Mouse (Mus musculus) kidney, postnatal 0 days (tissue): ENCODE data around the gene Gm47791. TPM values are rescaled to one million over a fixed set of nuclear protein-coding genes. Genes with fewer than 3 reads are reported as not detected.
A peak's percentile ranks its signal among the peaks of the same experiment; 100 is the strongest.

Experiments
- ATAC-seq: fragments of 200-750 bp; cut with Nextera tagmentation; replicated peaks from 2 replicates; pipeline ENCODE4 v1.8.0; 2017; ENCODE audit warnings: low read depth, moderate number of reproducible peaks, moderate TSS enrichment, moderate library complexity; ENCODE audit not compliant: low FRiP score
- DNase-seq: peaks from one replicate; pipeline ENCODE4 v3.0.0-alpha.2; 2016; ENCODE audit warnings: low spot score
- H3K27ac ChIP-seq: fragments of 300-500 bp; sonication (generic); 2 replicates; pipeline ENCODE4 v1.5.1; 2014; ENCODE audit warnings: mild to moderate bottlenecking
- H3K27me3 ChIP-seq: fragments of 300-500 bp; sonication (generic); 2 replicates; pipeline ENCODE4 v1.6.1; 2014; ENCODE audit warnings: low read length, mixed read lengths; ENCODE audit not compliant: insufficient read depth
- H3K36me3 ChIP-seq: fragments of 300-500 bp; sonication (generic); 2 replicates; pipeline ENCODE4 v1.6.1; 2014; ENCODE audit warnings: low read length, mixed read lengths; ENCODE audit not compliant: insufficient read depth
- H3K4me1 ChIP-seq: fragments of 300-500 bp; sonication (generic); replicated peaks from 2 replicates; pipeline ENCODE4 v1.6.1; 2014; ENCODE audit warnings: antibody characterized with exemption, low read length, mixed read lengths; ENCODE audit not compliant: insufficient read depth
- H3K4me2 ChIP-seq: fragments of 300-500 bp; sonication (generic); 2 replicates; pipeline ENCODE4 v1.6.1; 2014; ENCODE audit warnings: mild to moderate bottlenecking, low read length, moderate library complexity, mixed read lengths
- H3K4me3 ChIP-seq: fragments of 300-500 bp; sonication (generic); replicated peaks from 2 replicates; pipeline ENCODE4 v1.5.1; 2014; ENCODE audit warnings: low read depth, low read length
- H3K9ac ChIP-seq: fragments of 300-500 bp; sonication (generic); 2 replicates; pipeline ENCODE4 v1.6.1; 2014; ENCODE audit warnings: low read depth, low read length
- H3K9me3 ChIP-seq: fragments of 300-500 bp; sonication (generic); replicated peaks from 2 replicates; pipeline ENCODE4 v1.6.1; 2016; ENCODE audit warnings: low read length, inconsistent platforms, mixed read lengths
- CTCF ChIP-seq: IDR thresholded peaks from 2 replicates; pipeline ENCODE4 v1.5.1; 2016; ENCODE audit warnings: antibody characterized with exemption, low read depth, mild to moderate bottlenecking, moderate library complexity
- WGBS: fragments of 180-500 bp; shearing (Covaris S2); extraction: QIAGEN DNeasy Blood & Tissue Kit; methylation state at CpG from one replicate; pipeline ENCODE4 v1.1.7; 2014; 5-methylcytosine and 5-hydroxymethylcytosine counted together
- polyA plus RNA-seq: library from polyadenylated mRNA; unstranded; fragments of >200 nt; fragmentation: Nextera tagmentation; extraction: Ambion mirVana; gene quantifications from 2 replicates; pipeline ENCODE4 v1.2.1, GENCODE M21; 2015

The Gm47791 gene
- polyA plus RNA-seq, result not detected in 2 replicates

DNA sequence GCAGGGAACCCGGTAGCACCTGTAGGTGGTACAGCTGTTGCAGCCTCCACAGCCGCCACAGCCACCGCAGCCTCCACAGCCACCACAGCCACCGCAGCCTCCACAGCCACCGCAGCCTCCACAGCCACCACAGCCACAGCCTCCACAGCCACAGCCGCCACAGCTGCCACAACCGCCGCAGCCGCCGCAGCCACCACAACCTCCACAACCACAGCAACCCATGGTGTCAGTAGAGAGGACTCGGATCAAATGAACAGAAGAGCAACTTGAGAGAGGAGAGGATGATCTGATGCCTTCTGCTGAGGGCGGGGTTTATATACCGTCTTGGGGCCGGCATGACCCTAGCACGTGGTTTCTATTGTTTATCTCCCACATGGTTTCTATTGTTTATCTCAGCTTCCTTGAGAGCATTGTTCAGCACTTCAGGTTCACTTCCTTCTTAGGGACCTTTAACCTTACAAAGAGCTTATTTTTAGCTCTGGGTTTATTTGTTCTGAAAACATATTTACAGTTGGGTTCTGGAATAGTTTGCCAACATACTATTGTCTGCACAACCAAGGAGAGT is at the start of gene Gm47791:
TSS of gene Gm47791 (minus strand) at position 222 of the 565 bp plus-strand sequence.
- no peaks in the 10 kb centered on the region for H3K9me3 ChIP-seq
- DNase-seq, result no peak
- H3K4me3 ChIP-seq, result no peak within 1 kb of the TSS
- H3K4me2 ChIP-seq, result no peak within 1 kb of the TSS
- H3K27me3 ChIP-seq, result no peaks in the 10 kb centered on the region
- H3K9ac ChIP-seq, result no peak within 1 kb of the TSS
- ATAC-seq, result no peak
- H3K4me1 ChIP-seq, result no peaks in the 10 kb centered on the region
- no peaks in the 10 kb centered on the region for H3K36me3 ChIP-seq
- TF ChIP-seq CTCF, result no peak
- no peak within 1 kb of the TSS for H3K27ac ChIP-seq
- 87% methylated on average over 14 of the region's 15 CpGs for WGBS

- Histone ChIP-seq H3K36me3 (no peaks in the 10 kb centered on the region), H3K27me3 (no peaks in the 10 kb centered on the region), H3K4me1 (no peaks in the 10 kb centered on the region), H3K27ac (no peak overlapping the region), H3K4me2 (no peak overlapping the region), H3K4me3 (no peak overlapping the region), H3K9me3 (no peaks in the 10 kb centered on the region), H3K9ac (no peak overlapping the region)
- WGBS, result 82% methylated on average over 3 of the region's 3 CpGs
- no peak for ATAC-seq
- DNase-seq, result no peak
- no peak for TF ChIP-seq CTCF
These were observed 49.7 kb upstream of the Gm47791 start for GRCm38 (mm10) chr1:82820626-82821186.

DNA sequence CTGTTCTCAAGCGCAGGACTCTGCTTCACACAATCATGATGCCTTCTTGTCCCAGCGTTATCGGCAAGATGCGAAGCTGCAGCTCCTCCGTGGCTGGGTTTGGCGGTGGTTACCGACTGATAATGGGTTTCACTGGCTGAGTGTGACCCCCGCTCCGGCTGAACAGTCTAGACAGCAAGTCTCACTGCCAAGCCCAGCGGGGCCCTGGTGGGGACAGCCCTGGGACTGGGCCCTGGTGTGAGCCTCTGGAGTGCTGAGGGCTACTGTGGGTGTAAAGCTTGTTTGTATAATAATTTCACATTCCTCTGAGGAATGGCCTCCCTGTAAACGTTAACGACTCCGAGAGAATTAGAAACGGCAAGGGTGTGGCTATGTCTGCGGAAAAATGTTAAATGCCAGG is 49.1 kb upstream of the Gm47791 start:
- ATAC-seq (no peak), DNase-seq (no peak)
- TF ChIP-seq CTCF, result no peak
- Histone ChIP-seq H3K9me3 (no peaks in the 10 kb centered on the region), H3K27ac (no peak overlapping the region), H3K4me1 (no peaks in the 10 kb centered on the region), H3K36me3 (no peaks in the 10 kb centered on the region), H3K4me2 (no peak overlapping the region), H3K27me3 (no peaks in the 10 kb centered on the region), H3K4me3 (no peak overlapping the region), H3K9ac (no peak overlapping the region)
- 58% methylated on average over 15 of the region's 15 CpGs for WGBS

DNA sequence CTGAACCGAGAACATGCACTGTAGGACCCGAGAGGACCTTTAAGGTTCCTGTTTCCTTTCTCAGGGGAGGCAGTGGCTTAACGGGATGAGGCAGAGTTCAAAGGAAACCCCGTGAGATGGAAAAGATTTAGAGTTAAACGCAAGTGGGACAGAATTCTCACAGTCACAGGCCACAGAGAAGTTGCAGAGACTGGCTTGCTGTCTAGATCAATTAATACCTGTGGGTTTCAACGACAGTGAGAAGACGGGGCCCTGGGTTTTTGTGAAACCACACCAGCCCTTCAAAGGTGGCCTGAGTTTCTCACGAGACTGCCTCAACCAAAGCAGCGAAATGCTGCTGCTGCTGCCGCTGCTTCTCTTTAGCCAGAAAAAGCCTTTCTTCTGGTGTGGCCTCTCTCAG is 48.3 kb upstream of the Gm47791 start:
- Histone ChIP-seq H3K9me3 (no peaks in the 10 kb centered on the region), H3K4me2 (no peak overlapping the region), H3K27ac (no peak overlapping the region), H3K36me3 (no peaks in the 10 kb centered on the region), H3K4me3 (no peak overlapping the region), H3K9ac (no peak overlapping the region), H3K27me3 (no peaks in the 10 kb centered on the region), H3K4me1 (no peaks in the 10 kb centered on the region)
- ATAC-seq (no peak), DNase-seq (no peak)
- no peak for TF ChIP-seq CTCF
- WGBS, result 45% methylated on average over 10 of the region's 10 CpGs

GRCm38 (mm10) chr1:82815941-82816716 is 45.1 kb upstream of the Gm47791 start:
- Histone ChIP-seq H3K4me1 (no peaks in the 10 kb centered on the region), H3K9me3 (no peaks in the 10 kb centered on the region), H3K27ac (no peak overlapping the region), H3K27me3 (no peaks in the 10 kb centered on the region), H3K9ac (no peak overlapping the region), H3K4me3 (no peak overlapping the region), H3K36me3 (no peaks in the 10 kb centered on the region), H3K4me2 (no peak overlapping the region)
- 57% methylated on average over 17 of the region's 17 CpGs for WGBS
- no peak for DNase-seq
- no peak for TF ChIP-seq CTCF
- peak; percentile 57; the same call in 1 of the 2 replicates for ATAC-seq

DNA sequence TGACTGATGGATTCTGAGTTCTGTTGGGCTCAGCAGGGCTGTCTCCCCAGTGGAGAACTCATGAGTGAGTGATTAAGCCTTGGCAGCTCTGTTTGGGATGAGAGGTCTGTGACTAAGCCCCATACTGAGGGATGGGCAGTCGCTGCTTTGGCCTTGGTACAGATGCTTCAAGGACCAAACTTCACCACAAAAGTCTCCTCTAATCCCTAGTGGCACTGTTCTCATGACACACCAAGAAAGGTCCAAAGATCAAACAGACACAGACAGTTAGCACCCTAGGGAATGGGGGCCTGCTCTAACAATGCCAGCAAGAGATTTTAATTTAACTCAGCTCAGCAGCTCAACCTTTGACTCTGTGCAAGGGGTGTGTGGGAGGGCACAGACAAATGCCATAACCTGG is 40.7 kb upstream of the Gm47791 start:
- Histone ChIP-seq H3K9ac (no peak overlapping the region), H3K36me3 (no peaks in the 10 kb centered on the region), H3K4me3 (no peak overlapping the region), H3K9me3 (no peaks in the 10 kb centered on the region), H3K27ac (no peak overlapping the region), H3K4me2 (no peak overlapping the region), H3K27me3 (no peaks in the 10 kb centered on the region), H3K4me1 (no peaks in the 10 kb centered on the region)
- no peak for DNase-seq
- peak; percentile 77 for ATAC-seq
- TF ChIP-seq CTCF, result no peak
- WGBS, result 94% methylated on average over 1 of the region's 1 CpGs
